Mouse (Mus musculus): ENCODE measurements at regions not wholly inside any gene's neighbourhood (a gene's known extent, or its start where the extent isn't known, plus 50 kb on each side); places are given as distances from the start of the nearest gene placed in this dataset.

DNA sequence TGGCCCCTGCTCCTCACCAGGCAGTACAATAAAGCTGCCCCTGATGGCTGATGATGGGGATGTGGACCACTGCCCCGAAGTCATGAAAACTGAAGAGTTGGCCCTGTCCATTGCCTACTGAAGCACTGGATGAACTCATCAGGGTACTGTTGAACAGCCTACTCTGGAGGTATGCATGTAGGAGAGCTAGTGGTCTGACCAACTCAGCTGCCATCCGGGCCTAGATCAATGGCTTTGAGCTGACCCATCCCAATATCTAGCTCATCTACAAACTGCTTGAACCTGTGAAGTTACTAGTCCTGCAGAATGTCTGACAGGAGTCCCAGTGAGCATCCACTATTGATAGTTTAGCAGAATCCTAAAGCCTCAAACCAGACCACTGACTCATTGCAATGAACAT is 672.6 kb upstream of the Acvr2a start:
- no peak overlapping the region for H3K4me2 ChIP-seq (replicated peaks)
- no peak overlapping the region for H3K9ac ChIP-seq
- H3K9me3 ChIP-seq, result no peaks in the 10 kb centered on the region
- no peak overlapping the region for H3K27ac ChIP-seq
- no peaks in the 10 kb centered on the region for H3K36me3 ChIP-seq
- H3K4me3 ChIP-seq, result no peak overlapping the region
- no peaks in the 10 kb centered on the region for H3K27me3 ChIP-seq
- WGBS, result 93% methylated on average over 2 of the region's 2 CpGs
- no peaks in the 10 kb centered on the region for H3K4me1 ChIP-seq
- no peak for ATAC-seq (ENCODE audit: low FRiP score, low read depth)

DNA sequence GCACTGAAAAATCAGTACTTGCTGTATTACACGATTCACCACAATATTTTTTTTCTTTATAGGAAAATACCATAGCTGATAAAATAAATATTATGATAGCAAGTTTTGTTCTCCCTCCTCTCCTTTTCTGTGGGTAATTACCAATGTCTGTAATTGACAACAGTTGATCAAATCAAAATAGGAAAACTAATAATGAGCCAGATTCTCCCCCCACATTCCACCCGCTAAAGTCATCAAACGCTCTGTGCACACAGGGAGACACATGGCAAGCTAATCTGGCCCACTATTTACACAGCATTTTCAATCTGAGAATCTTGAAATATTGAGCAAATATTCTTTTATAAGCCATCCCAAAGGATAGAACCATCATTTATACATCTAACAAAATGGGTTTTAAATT is 659.2 kb upstream of the Acvr2a start:
- Histone ChIP-seq H3K4me1 (no peaks in the 10 kb centered on the region), H3K9me3 (no peaks in the 10 kb centered on the region), H3K9ac (no peak overlapping the region), H3K36me3 (no peaks in the 10 kb centered on the region), H3K4me2 (replicated peaks) (no peak overlapping the region), H3K4me3 (no peak overlapping the region), H3K27me3 (no peaks in the 10 kb centered on the region), H3K27ac (no peak overlapping the region)
- no peak for ATAC-seq (ENCODE audit: low FRiP score, low read depth)
- WGBS, result 80% methylated on average over 3 of the region's 3 CpGs

DNA sequence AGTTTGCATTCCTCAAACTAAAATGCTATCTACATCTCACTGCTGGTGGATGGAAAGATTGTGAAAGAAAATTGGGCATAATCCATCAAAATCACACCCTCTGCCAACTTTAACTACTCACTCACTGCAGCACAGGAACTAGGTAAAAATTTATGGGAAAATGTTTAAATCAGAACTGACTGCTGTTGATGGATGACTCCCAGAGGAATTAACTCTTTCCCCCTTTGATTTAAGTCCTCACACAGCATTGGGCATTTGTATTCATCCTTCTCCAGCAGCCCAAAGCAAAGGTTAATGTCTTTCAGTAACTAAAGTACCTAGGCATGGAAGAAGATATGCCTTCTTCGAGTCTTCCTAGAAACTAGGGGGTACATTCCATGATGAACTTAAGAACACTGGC is 641.3 kb upstream of the Acvr2a start:
- Histone ChIP-seq H3K9me3 (no peaks in the 10 kb centered on the region), H3K27me3 (no peaks in the 10 kb centered on the region), H3K27ac (no peak overlapping the region), H3K4me3 (no peak overlapping the region), H3K4me1 (peaks cover 4% of the 10 kb centered on the region; the same call in 1 of the 2 replicates), H3K4me2 (replicated peaks) (no peak overlapping the region), H3K36me3 (no peaks in the 10 kb centered on the region), H3K9ac (no peak overlapping the region)
- 45% methylated on average over 1 of the region's 1 CpGs for WGBS
- ATAC-seq (ENCODE audit: low FRiP score, low read depth), result no peak

DNA sequence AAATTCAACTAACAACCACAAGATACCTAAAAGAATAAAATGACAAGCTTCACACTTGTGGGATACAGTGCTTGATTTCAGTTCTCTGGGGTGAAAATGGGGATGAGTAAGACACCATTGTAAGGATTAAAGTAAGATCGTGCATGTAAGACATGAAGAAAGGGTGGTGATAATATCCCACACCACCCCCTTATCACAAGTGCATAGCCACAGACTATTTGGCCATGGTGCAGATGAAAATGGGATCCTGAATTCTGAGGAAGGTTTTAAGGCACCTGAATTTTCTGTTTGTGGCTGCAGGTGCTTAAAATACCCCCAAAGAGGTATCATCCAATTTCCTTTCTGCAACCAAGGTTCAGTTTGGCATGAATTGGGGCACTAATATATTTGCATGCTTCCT is 627.7 kb upstream of the Acvr2a start:
- no peak overlapping the region for H3K4me2 ChIP-seq (replicated peaks)
- H3K9me3 ChIP-seq, result no peaks in the 10 kb centered on the region
- no peaks in the 10 kb centered on the region for H3K36me3 ChIP-seq
- no peaks in the 10 kb centered on the region for H3K4me1 ChIP-seq
- ATAC-seq (ENCODE audit: low FRiP score, low read depth), result no peak
- H3K27ac ChIP-seq, result no peak overlapping the region
- H3K9ac ChIP-seq, result no peak overlapping the region
- WGBS, result 85% methylated on average over 1 of the region's 1 CpGs
- no peak overlapping the region for H3K4me3 ChIP-seq
- no peaks in the 10 kb centered on the region for H3K27me3 ChIP-seq

DNA sequence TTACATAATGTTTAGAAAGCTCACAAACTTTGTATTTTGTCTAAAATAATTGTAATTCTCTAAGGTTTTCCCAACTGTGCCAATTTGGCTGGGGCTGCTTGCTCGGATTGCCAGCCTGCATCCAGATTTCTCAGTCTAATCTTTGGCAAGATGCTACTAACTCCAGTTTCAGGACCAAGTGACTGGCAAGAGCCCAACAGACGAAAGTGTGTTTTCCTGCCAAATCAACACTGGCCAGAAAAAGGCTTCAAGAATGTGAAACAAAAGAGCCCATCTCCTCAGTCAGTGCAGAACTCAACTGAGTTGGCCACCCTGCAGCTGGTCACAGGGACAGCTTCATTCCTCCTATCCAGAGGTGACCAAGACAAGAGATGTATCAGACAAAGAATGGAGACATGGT is 627.3 kb upstream of the Acvr2a start:
- H3K9ac ChIP-seq, result no peak overlapping the region
- no peaks in the 10 kb centered on the region for H3K36me3 ChIP-seq
- 71% methylated on average over 2 of the region's 2 CpGs for WGBS
- H3K27ac ChIP-seq, result no peak overlapping the region
- no peak overlapping the region for H3K4me3 ChIP-seq
- no peaks in the 10 kb centered on the region for H3K27me3 ChIP-seq
- H3K4me2 ChIP-seq (replicated peaks), result no peak overlapping the region
- H3K4me1 ChIP-seq, result no peaks in the 10 kb centered on the region
- ATAC-seq (ENCODE audit: low FRiP score, low read depth), result no peak
- no peaks in the 10 kb centered on the region for H3K9me3 ChIP-seq

DNA sequence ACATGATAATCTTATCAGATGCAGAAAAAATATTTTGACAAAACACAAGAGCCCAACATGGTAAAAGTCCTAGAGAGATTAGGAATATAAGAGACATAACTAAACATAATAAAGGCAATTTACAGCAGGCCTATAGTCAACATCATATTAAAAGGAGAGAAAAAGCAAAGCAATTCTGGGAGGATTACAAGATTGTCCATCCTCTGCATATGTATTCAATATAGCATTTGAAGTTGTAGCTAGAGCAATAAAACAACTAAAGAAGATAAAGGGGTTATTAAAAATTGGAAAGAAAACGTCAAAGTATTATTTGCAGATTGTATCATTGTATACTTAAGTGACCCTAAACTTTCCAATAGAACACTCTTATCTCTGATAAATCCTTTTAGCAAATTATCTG is 602.1 kb upstream of the Acvr2a start:
- Histone ChIP-seq H3K4me1 (no peaks in the 10 kb centered on the region), H3K36me3 (no peaks in the 10 kb centered on the region), H3K27ac (no peak overlapping the region), H3K27me3 (no peaks in the 10 kb centered on the region), H3K4me3 (no peak overlapping the region), H3K4me2 (replicated peaks) (no peak overlapping the region), H3K9me3 (no peaks in the 10 kb centered on the region; the same call in 1 of the 2 replicates), H3K9ac (no peak overlapping the region)
- no peak for ATAC-seq (ENCODE audit: low FRiP score, low read depth)
- 58% methylated on average over 1 of the region's 1 CpGs for whole genome bisulfite sequencing

DNA sequence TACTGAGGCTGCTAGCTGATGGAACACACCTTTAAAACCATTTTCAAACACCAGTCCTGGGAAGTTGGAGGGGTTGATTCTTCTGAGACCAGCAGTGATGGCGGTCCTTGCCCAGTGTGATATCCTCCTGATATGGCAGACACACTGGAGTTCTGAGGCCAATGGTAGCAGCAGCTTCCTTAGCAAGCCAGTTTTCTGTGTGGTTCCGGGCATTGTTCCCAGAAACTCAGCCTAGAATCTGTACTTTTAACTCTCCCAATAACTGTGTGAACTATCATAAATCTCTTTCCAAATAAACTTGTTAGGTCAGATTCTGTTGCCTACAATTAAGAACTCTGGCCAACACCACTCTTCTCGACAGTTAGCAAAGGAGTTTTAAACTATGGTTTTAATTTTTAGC is 593.1 kb upstream of the Acvr2a start:
- 77% methylated on average over 3 of the region's 3 CpGs for WGBS
- Histone ChIP-seq H3K4me1 (no peaks in the 10 kb centered on the region), H3K4me2 (replicated peaks) (no peak overlapping the region), H3K9me3 (no peaks in the 10 kb centered on the region), H3K36me3 (no peaks in the 10 kb centered on the region), H3K27ac (no peak overlapping the region), H3K4me3 (no peak overlapping the region), H3K27me3 (no peaks in the 10 kb centered on the region), H3K9ac (no peak overlapping the region)
- ATAC-seq (ENCODE audit: low FRiP score, low read depth), result no peak

DNA sequence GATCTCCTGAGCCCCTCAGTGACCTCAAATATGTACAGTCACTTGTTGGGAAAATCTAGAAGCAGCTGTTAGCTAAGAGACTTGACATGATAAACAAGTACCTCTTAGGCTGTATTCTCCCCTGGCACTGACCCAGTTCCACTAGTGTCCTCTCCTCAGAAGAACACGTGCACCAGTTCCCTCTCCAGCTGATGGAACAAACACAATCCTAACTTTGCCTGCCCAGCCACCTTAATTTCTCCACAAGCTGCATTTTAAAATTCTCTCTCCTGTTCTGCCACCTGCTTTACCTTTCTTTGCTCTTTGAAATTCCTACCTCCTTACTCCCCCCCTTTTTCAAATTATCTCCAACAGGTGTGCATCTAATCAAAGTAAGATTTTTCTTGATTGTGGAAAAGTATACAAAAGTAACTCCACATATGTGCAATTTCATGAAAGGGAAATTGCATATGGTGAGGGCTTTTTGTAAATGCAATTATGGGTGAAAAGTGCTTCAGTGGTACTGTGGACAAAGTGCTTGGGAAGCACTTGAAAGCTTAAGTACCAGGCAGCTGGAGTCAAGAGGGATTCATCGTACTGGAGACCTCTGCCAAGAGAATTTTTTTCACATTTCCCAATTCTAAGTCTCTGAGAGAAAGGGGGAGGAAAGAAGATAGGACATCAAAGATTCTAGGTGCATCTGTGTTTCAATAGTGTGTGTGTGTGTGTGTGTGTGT is 590.7 kb upstream of the Acvr2a start:
- no peaks in the 10 kb centered on the region for H3K36me3 ChIP-seq
- ATAC-seq (ENCODE audit: low FRiP score, low read depth), result no peak
- WGBS, result 66% methylated on average over 2 of the region's 2 CpGs

DNA sequence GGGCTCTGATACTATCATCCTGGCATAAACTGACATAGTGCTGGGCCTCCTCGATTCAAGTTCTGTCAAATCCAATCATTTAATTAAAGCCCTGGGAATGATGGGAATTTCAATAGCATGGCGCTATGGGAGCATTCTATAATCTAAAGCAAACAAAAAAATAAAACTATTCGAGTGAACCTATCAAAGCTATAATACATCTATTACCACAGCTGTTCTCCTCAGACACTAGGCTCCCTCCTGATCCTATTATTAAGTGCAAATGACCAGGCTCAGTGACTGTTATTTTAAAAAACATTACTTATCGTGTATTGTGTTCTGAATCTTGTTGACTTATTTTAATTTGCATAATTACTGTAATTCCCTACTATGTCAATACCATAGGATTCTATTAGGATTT is 563.7 kb upstream of the Acvr2a start:
- Histone ChIP-seq H3K4me2 (replicated peaks) (no peak overlapping the region), H3K4me3 (no peak overlapping the region), H3K4me1 (no peaks in the 10 kb centered on the region), H3K9me3 (no peaks in the 10 kb centered on the region), H3K9ac (no peak overlapping the region), H3K27me3 (no peaks in the 10 kb centered on the region), H3K27ac (no peak overlapping the region), H3K36me3 (no peaks in the 10 kb centered on the region)
- WGBS, result 82% methylated on average over 4 of the region's 4 CpGs
- no peak for ATAC-seq (ENCODE audit: low FRiP score, low read depth)

More for the DNA sequence above, 590.7 kb upstream of the Acvr2a start:
- no peaks in the 10 kb centered on the region for H3K9me3 ChIP-seq
- H3K27ac ChIP-seq, result no peak overlapping the region
- H3K9ac ChIP-seq, result no peak overlapping the region
- no peaks in the 10 kb centered on the region for H3K4me1 ChIP-seq
- H3K4me3 ChIP-seq, result no peak overlapping the region
- H3K4me2 ChIP-seq (replicated peaks), result no peak overlapping the region
- no peaks in the 10 kb centered on the region for H3K27me3 ChIP-seq

DNA sequence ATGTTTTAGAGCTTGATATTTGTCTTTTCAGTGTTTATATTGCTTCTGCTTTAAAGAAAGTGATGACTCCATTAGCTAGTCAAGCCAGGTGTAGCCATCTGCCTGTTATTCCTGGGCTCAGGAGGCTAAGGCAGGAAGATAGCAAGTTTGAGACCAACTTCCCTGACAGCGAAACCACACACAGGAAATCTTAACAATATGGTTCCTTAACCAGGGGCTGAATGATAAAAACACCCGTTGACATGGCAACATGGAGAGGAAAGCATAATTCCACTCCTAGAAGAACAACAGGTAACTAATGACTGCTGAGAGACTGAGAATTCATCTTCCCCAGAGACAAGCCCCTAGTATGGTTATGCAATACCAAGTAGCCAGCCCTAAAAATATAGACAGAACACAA is 553.6 kb upstream of the Acvr2a start:
- no peaks in the 10 kb centered on the region for H3K4me1 ChIP-seq
- H3K27ac ChIP-seq, result no peak overlapping the region
- no peaks in the 10 kb centered on the region for H3K36me3 ChIP-seq
- no peak overlapping the region for H3K4me2 ChIP-seq (replicated peaks)
- H3K27me3 ChIP-seq, result no peaks in the 10 kb centered on the region
- no peak overlapping the region for H3K9ac ChIP-seq
- WGBS, result 67% methylated on average over 2 of the region's 2 CpGs
- no peak for ATAC-seq (ENCODE audit: low FRiP score, low read depth)
- H3K9me3 ChIP-seq, result no peaks in the 10 kb centered on the region
- H3K4me3 ChIP-seq, result no peak overlapping the region

Data from limb, embryonic 13.5 days (tissue).